Mouse (Mus musculus): ENCODE data around the gene Alox12b. TPM values are rescaled to one million over a fixed set of nuclear protein-coding genes. Genes with fewer than 3 reads are reported as not detected.

The Alox12b gene
- polyA plus RNA-seq, 1 experiment from 2014 or later, result 0.13 TPM

DNA sequence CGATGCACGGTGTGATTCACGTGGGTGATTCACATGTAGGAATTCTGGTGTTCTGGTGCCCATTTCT is 31.1 kb upstream of the Alox12b start, which contains the start of gene Aloxe3:
Gene Aloxe3, plus strand, starts transcription at position 45 of the 67 bp plus-strand sequence.
- Histone ChIP-seq H3K27me3 (replicated peaks; ENCODE audit: control insufficient read depth, insufficient read depth, low read length) (peaks cover 7% of the 10 kb centered on the region; the same call in 1 of the 2 replicates), H3K4me3 (ENCODE audit: low read depth, low read length) (peak within 1 kb of the TSS; percentile 65), H3K36me3 (ENCODE audit: control insufficient read depth, insufficient read depth) (no peaks in the 10 kb centered on the region), H3K27ac (ENCODE audit: low read depth, low read length) (peak within 1 kb of the TSS; percentile 70), H3K9ac (ENCODE audit: low read depth, low read length) (peak within 1 kb of the TSS; percentile 40), H3K4me2 (replicated peaks; ENCODE audit: low read depth) (peak within 1 kb of the TSS; percentile 90), H3K4me1 (replicated peaks; ENCODE audit: control insufficient read depth, insufficient read depth, low read length) (0 out of 2 replicates have a peak, but pooled peaks cover 6% of the 10 kb centered on the region), H3K9me3 (ENCODE audit: control insufficient read depth) (no peaks in the 10 kb centered on the region)
- no peak for TF ChIP-seq CTCF (IDR thresholded peaks at IDR 0.05; ENCODE audit: low read depth)
- no peak for ATAC-seq
- 4% methylated on average over 3 of the region's 3 CpGs for WGBS

DNA sequence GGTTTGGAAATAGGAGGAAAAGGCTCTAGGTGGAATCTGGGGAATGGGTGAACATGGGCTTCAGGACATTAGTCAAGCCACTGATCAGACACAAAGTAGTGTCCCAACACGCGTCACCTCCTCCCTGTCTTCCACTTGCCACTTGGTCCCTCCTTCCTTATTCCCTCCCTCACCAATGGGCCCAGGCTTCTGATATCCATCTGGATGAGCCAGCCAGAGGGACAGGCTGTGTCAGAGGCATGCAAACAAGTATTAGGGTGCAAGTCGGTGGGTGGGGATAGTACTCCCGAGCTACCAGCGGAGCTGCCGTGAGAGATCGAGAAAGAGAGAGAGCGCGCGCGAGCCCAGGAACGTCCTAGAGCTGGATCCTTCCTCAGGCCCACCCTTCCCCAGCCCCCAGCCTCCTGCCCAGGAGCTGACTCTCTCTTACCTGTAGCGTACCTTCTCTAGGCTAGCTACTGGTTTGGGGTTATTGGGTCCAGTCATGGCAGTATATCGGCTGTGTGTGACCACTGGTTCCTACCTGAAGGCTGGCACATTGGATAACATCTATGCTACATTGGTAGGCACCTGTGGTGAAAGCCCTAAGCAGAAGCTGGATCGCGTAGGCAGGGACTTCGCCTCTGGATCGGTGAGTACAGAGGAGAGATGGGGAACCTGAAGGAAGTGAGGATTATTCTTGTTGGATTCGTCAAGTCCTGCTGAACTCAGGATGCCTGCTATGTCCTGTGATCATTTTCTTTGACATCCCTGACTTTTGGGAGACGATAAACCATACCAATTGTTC is 30.7 kb upstream of the Alox12b start:
- Histone ChIP-seq H3K4me2 (replicated peaks; ENCODE audit: low read depth) (peak overlapping the region; percentile 90), H3K9ac (ENCODE audit: low read depth, low read length) (peak overlapping the region; percentile 28; the same call in 1 of the 2 replicates), H3K9me3 (ENCODE audit: control insufficient read depth) (no peaks in the 10 kb centered on the region), H3K36me3 (ENCODE audit: control insufficient read depth, insufficient read depth) (no peaks in the 10 kb centered on the region), H3K4me1 (replicated peaks; ENCODE audit: control insufficient read depth, insufficient read depth, low read length) (0 out of 2 replicates have a peak, but pooled peaks cover 2% of the 10 kb centered on the region), H3K27ac (ENCODE audit: low read depth, low read length) (no peak overlapping the region; the same call in 1 of the 2 replicates), H3K4me3 (ENCODE audit: low read depth, low read length) (peak overlapping the region; percentile 65), H3K27me3 (replicated peaks; ENCODE audit: control insufficient read depth, insufficient read depth, low read length) (peaks cover 7% of the 10 kb centered on the region; the same call in 1 of the 2 replicates)
- 12% methylated on average over 20 of the region's 20 CpGs for WGBS
- ATAC-seq, result no peak
- TF ChIP-seq CTCF (IDR thresholded peaks at IDR 0.05; ENCODE audit: low read depth), result no peak

DNA sequence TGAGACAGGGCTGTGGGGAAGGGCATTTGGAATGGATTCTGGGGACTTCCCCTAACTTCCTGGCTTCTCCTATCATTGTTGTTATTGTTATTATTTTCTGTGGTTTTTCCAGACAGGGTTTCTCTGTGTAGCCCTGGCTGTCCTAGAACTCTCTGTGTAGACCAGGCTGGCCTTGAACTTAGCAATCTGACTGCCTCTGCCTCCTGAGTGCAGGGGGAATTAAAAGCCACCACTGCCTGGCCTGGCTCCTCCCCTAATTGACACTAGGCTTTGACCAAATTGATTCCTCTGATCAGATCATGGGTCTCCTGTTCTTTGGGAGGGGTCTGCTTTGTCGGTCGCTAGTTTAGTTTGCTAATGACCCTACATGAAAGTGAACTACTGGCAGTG is 30.1 kb upstream of the Alox12b start:
- H3K9me3 ChIP-seq (ENCODE audit: control insufficient read depth), result no peaks in the 10 kb centered on the region
- WGBS, result 59% methylated on average over 2 of the region's 2 CpGs
- no peak overlapping the region for H3K9ac ChIP-seq (ENCODE audit: low read depth, low read length)
- H3K27ac ChIP-seq (ENCODE audit: low read depth, low read length), result no peak overlapping the region
- H3K4me2 ChIP-seq (replicated peaks; ENCODE audit: low read depth), result no peak overlapping the region
- no peak for TF ChIP-seq CTCF (IDR thresholded peaks at IDR 0.05; ENCODE audit: low read depth)
- peaks cover 7% of the 10 kb centered on the region; the same call in 1 of the 2 replicates for H3K27me3 ChIP-seq (replicated peaks; ENCODE audit: control insufficient read depth, insufficient read depth, low read length)
- no peaks in the 10 kb centered on the region for H3K36me3 ChIP-seq (ENCODE audit: control insufficient read depth, insufficient read depth)
- no peak for ATAC-seq
- H3K4me3 ChIP-seq (ENCODE audit: low read depth, low read length), result no peak overlapping the region
- H3K4me1 ChIP-seq (replicated peaks; ENCODE audit: control insufficient read depth, insufficient read depth, low read length), result no peaks in the 10 kb centered on the region

DNA sequence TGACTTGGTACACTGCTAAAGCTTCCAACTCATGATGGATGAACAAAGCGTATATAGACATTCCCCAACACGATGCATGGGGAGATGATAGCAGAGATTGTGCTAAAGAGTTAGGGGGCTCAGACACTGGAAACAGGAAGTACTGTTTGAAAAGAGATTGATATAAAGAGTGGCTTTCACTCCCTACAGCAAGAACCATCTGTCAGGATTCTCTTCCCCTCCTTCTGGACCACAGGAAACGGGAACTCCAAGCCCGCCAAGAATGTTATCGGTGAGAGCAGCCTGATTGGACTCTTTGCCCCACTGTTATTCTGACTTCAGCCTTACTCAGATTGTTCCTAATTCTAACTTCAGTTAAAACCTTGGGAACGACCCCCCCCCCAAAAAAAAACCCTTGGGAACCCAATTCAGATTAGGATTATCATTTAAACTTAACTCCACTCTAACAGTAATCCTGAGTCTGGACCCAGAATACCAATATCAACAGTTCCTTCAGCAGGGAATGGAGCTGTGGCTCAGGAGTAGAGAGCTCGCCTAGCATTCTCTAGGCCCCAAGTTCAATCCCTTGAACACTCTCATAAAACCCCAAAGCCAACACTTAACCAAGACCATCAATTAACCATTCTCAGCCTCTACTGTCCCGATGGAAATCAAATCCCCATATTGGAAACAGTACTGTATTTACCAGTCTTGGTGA is 28.2 kb upstream of the Alox12b start:
- Histone ChIP-seq H3K9me3 (ENCODE audit: control insufficient read depth) (no peaks in the 10 kb centered on the region), H3K27ac (ENCODE audit: low read depth, low read length) (no peak overlapping the region), H3K27me3 (replicated peaks; ENCODE audit: control insufficient read depth, insufficient read depth, low read length) (peaks cover 7% of the 10 kb centered on the region; the same call in 1 of the 2 replicates), H3K4me2 (replicated peaks; ENCODE audit: low read depth) (no peak overlapping the region), H3K9ac (ENCODE audit: low read depth, low read length) (no peak overlapping the region), H3K4me3 (ENCODE audit: low read depth, low read length) (no peak overlapping the region), H3K4me1 (replicated peaks; ENCODE audit: control insufficient read depth, insufficient read depth, low read length) (no peaks in the 10 kb centered on the region), H3K36me3 (ENCODE audit: control insufficient read depth, insufficient read depth) (no peaks in the 10 kb centered on the region)
- ATAC-seq, result no peak
- WGBS, result 72% methylated on average over 8 of the region's 8 CpGs
- TF ChIP-seq CTCF (IDR thresholded peaks at IDR 0.05; ENCODE audit: low read depth), result no peak

DNA sequence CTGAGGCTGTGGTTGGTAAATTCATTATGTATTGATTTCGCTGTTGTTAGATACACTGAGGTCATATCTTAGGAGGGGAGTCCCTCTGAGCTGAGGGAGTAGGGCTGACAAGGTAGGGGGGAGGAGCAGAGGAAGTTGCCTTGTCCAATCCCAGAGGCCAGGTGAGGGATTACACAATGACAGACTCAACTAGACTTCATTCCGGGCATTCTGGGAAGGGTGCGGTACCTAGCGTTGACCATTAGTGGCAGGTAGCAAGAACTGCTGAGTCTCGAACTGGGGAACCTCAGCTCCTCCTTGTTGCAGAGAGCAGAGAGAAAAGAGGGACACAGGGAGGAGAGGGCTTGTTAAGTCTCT is 23.2 kb upstream of the Alox12b start:
- peak; percentile 61 for ATAC-seq
- H3K36me3 ChIP-seq (ENCODE audit: control insufficient read depth, insufficient read depth), result no peaks in the 10 kb centered on the region
- no peak overlapping the region for H3K27ac ChIP-seq (ENCODE audit: low read depth, low read length)
- H3K27me3 ChIP-seq (replicated peaks; ENCODE audit: control insufficient read depth, insufficient read depth, low read length), result no peaks in the 10 kb centered on the region
- peak overlapping the region; percentile 73 for H3K4me2 ChIP-seq (replicated peaks; ENCODE audit: low read depth)
- WGBS, result 24% methylated on average over 5 of the region's 5 CpGs
- H3K4me3 ChIP-seq (ENCODE audit: low read depth, low read length), result peak overlapping the region; percentile 42; the same call in 1 of the 2 replicates
- H3K4me1 ChIP-seq (replicated peaks; ENCODE audit: control insufficient read depth, insufficient read depth, low read length), result peaks cover 7% of the 10 kb centered on the region; the same call in 1 of the 2 replicates
- no peak for TF ChIP-seq CTCF (IDR thresholded peaks at IDR 0.05; ENCODE audit: low read depth)
- H3K9me3 ChIP-seq (ENCODE audit: control insufficient read depth), result no peaks in the 10 kb centered on the region
- H3K9ac ChIP-seq (ENCODE audit: low read depth, low read length), result no peak overlapping the region

DNA sequence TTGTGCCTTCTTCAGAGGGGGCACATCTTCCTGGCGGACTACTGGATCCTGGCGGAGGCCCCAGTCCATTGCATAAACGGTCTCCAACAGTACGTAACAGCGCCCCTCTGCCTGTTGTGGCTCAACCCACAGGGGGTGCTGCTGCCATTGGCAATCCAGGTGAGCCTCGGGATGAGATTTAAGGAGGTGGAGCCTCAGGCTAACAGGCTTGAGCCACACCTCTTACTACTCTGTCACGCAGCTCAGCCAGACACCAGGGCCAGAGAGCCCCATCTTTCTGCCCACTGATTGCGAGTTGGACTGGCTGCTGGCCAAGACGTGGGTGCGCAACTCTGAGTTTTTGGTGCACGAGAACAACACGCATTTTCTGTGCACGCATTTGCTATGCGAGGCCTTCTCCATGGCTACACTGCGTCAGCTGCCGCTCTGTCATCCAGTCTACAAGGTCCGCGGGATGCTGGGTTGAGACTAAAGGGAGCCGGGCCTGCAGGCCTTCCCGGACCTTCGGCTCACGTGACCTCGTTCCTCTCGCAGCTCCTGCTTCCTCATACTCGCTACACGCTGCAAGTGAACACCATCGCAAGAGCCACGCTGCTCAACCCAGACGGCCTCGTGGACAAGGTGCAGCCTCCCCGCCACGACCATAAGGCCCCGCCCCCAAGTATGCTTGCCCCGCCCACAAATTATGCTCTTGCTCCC is 22.7 kb upstream of the Alox12b start:
- H3K36me3 ChIP-seq (ENCODE audit: control insufficient read depth, insufficient read depth), result no peaks in the 10 kb centered on the region
- no peak overlapping the region; the same call in 1 of the 2 replicates for H3K27ac ChIP-seq (ENCODE audit: low read depth, low read length)
- WGBS, result 3% methylated on average over 34 of the region's 34 CpGs
- peaks cover 7% of the 10 kb centered on the region; the same call in 1 of the 2 replicates for H3K4me1 ChIP-seq (replicated peaks; ENCODE audit: control insufficient read depth, insufficient read depth, low read length)
- H3K27me3 ChIP-seq (replicated peaks; ENCODE audit: control insufficient read depth, insufficient read depth, low read length), result no peaks in the 10 kb centered on the region
- H3K4me3 ChIP-seq (ENCODE audit: low read depth, low read length), result peak overlapping the region; percentile 42
- H3K9me3 ChIP-seq (ENCODE audit: control insufficient read depth), result no peaks in the 10 kb centered on the region
- H3K9ac ChIP-seq (ENCODE audit: low read depth, low read length), result no peak overlapping the region; the same call in 1 of the 2 replicates
- peak overlapping the region; percentile 73 for H3K4me2 ChIP-seq (replicated peaks; ENCODE audit: low read depth)
- peak; percentile 77 for TF ChIP-seq CTCF (IDR thresholded peaks at IDR 0.05; ENCODE audit: low read depth)
- ATAC-seq, result peak; percentile 77
